Mouse (Mus musculus) layer of hippocampus, adult 2 months (tissue): ENCODE measurements at regions not wholly inside any gene's neighbourhood (a gene's known extent, or its start where the extent isn't known, plus 50 kb on each side); places are given as distances from the start of the nearest gene placed in this dataset.

Experiments used
- DNase-seq, 2 experiments: peaks; one replicate each; pipeline ENCODE4 v3.0.0; 2022; ENCODE audit warnings: low spot score in 2 of 2
- H3K27ac ChIP-seq: fragments of 200-600 bp; 2 replicates; pipeline ENCODE4 v1.8.1; 2022
- H3K4me3 ChIP-seq: fragments of 200-600 bp; 2 replicates; pipeline ENCODE4 v1.8.1; 2022; ENCODE audit warnings: mild to moderate bottlenecking
- CTCF ChIP-seq: fragments of 200-600 bp; conservative IDR thresholded peaks from 2 replicates; pipeline ENCODE4 v1.8.1; 2022; ENCODE audit warnings: antibody characterized with exemption, mild to moderate bottlenecking, moderate library complexity

DNA sequence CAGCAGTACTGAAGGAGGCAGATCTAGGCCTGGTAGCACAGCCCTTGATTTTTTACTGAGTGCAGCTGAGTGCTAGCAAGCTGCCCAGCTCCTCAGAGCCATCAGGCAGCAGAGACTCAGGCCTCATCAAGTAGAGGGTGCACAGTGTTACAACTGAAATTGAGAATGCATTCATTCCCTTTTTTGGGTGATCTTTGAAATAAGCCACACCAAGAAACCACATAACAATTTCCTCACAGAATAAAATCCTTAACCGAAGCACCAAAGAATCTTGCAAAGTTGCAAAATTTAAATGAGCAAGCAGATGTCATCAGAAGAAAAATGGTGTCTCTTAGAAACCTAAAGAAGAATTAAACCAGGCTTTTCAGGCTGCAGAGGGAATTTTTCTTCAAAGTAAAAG lies 621.4 kb upstream of the Intu start:
- TF ChIP-seq CTCF = no peak
- no peak for DNase-seq
- Histone ChIP-seq H3K4me3 (no peak overlapping the region), H3K27ac (peak overlapping the region; percentile 43)

DNA sequence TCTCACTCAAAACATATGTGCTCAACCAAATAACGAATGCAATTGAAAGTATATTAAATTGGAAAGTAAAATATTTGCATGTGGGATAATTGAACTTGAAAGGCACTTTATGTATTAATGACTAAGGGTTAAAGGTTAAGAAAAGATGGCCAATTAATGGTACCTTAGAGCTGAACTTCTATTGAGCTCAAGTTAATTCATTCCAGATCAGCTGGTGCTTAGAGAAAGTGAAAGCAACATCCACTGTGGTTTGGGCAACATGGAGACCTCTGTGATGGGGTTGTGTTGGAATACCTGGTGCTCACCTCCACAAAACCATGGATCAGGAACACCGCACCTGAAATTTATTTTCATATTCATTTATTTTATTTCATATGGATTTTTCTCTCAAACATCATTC lies 612.5 kb upstream of the Intu start:
- no peak for DNase-seq
- no peak overlapping the region for H3K4me3 ChIP-seq
- no peak overlapping the region for H3K27ac ChIP-seq
- no peak for TF ChIP-seq CTCF

DNA sequence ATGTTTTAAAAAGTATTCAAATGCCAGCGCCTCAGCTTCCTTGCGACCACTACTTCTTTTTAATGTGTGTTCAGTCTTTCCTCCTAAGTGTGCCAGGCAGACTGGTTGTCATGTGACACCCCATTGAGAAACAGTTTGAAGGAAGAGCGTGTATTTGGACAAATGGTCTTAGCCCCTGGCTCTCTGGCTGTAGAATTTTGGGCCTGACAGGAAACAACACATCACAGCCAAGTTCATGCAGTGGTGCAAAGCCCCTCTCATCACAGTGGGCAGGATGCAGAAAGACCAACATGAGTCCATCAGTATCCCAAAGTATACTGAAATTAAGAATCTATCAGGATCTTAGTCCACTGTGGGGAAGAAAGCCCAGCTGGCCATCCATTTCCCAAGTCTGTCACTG lies 605.6 kb upstream of the Intu start:
- DNase-seq = no peak
- Histone ChIP-seq H3K4me3 (no peak overlapping the region), H3K27ac (no peak overlapping the region)
- no peak for TF ChIP-seq CTCF

DNA sequence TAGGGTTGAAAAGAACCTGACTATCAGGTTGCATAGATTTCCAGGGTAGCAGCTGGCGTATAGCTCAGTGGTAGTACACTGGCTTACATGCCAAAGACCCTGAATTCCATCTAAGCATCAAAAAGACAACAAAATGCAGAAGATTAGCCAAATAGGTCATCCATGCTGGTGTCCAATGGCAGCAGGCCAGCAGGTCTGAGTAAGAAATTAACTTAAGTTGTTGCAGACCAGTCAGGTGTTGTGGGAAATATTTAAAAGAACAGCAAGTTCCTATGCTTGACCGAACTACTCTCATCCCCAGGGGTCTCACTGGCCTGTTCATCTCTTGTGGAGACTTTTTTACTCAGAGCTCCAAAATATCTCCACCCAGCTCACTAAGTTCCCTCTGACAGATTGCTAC lies 602.7 kb upstream of the Intu start:
- DNase-seq = no peak
- Histone ChIP-seq H3K27ac (no peak overlapping the region), H3K4me3 (no peak overlapping the region)
- TF ChIP-seq CTCF = no peak

DNA sequence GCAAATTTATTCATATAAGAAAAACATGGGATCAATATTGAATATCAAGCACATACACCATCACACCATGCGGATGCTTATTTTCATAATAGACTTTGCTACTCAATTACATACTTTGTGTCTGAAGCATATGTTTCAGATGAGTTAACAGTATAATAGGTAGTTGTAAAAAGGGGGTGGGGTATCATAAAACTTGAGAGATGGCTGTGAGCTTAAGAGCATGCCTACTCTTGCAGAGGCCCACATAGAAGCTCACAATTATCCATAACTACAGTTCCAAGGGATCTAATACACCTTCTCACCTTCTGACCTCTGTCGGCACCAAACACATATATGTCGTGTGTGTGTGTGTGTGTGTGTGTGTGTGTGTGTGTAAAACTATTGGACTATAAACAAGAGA lies 597.7 kb upstream of the Intu start:
- no peak overlapping the region for H3K27ac ChIP-seq
- no peak overlapping the region for H3K4me3 ChIP-seq
- TF ChIP-seq CTCF = no peak
- no peak for DNase-seq

DNA sequence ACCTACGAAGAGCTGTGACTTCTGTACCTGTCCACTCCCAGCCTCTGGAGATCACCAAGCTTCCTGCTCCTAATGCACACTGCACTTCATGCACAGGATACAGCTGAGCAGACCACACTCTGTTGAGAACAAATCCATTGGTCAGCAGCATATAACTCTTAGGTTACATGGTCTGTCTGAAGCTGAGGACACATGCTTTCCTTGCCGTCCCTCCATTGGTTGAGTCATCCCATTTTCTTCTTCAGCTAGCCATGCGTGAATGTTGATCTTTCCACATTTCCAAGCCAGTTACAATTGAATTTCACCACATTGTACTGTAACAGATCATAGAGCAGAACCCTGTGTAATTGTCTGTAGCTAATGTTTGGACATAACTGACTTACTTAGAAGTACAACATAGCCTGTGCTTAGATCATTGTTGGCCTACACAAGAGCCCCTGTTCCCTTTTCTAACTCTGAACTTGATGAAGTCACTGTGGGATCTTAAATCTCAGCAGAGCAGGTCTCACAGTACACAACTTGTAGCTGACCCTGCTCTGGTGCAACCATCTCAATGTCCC lies 593.3 kb upstream of the Intu start:
- TF ChIP-seq CTCF = no peak
- H3K27ac ChIP-seq = no peak overlapping the region
- DNase-seq = no peak
- no peak overlapping the region for H3K4me3 ChIP-seq

DNA sequence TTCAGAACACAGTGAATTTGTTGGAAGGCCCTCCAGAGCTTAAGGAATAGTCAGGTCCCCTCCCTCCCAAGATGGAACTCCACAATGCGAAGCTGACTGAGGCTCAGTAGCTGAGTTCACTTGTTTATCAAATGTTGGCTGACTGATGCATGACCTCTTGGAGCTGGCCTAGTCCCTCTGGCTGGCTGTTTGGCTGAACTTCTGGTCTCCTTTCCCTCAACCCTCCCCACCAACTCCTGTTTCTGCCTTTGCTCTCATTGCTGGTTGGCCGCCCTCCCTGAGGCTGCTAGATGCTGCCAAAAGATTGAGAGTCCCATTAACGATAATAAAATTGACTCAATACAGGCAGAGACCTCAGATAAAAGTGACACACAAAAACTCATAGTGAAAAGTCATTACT lies 586.5 kb upstream of the Intu start:
- DNase-seq = no peak
- Histone ChIP-seq H3K4me3 (no peak overlapping the region), H3K27ac (no peak overlapping the region)
- no peak for TF ChIP-seq CTCF

DNA sequence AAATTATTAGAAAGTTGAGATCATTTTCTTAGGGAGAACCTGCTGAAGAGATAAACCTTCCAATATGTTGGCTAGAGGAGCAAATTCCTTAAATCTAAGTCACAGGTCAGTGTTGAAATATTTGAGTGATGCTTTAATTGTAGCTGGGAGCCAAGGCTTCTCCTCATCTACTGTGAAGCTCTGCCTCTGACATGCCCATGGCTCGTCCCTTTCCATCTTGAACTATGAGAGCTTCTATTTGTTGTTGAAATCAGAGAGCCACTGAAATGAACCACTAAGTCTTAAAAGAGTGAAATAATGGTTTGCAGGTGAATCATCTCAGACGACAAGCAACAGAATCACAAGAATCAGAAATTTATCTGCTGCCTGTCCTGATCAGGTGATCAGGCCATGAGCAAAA lies 579.0 kb upstream of the Intu start:
- no peak overlapping the region for H3K4me3 ChIP-seq
- no peak for TF ChIP-seq CTCF
- no peak overlapping the region for H3K27ac ChIP-seq
- no peak for DNase-seq

DNA sequence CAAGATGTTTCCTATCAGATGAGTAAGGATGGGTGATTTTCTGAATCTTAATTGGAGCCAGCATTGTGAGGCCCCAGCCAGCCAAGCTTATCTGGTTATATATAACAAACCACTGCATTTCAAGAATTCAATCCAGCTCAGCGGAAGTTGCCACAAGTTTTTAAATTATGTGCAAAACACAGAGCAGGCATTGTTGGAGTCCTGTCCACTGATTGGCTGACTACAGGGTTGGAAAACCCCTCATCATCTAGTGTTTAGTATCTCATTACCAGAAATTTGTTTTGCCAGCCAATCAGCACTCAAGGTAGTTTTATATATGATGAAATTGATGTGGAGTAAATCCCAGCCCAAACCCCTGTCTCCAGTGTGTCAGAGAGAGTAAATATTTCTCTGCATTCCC lies 578.5 kb upstream of the Intu start:
- Histone ChIP-seq H3K27ac (no peak overlapping the region), H3K4me3 (no peak overlapping the region)
- no peak for TF ChIP-seq CTCF
- DNase-seq = no peak

DNA sequence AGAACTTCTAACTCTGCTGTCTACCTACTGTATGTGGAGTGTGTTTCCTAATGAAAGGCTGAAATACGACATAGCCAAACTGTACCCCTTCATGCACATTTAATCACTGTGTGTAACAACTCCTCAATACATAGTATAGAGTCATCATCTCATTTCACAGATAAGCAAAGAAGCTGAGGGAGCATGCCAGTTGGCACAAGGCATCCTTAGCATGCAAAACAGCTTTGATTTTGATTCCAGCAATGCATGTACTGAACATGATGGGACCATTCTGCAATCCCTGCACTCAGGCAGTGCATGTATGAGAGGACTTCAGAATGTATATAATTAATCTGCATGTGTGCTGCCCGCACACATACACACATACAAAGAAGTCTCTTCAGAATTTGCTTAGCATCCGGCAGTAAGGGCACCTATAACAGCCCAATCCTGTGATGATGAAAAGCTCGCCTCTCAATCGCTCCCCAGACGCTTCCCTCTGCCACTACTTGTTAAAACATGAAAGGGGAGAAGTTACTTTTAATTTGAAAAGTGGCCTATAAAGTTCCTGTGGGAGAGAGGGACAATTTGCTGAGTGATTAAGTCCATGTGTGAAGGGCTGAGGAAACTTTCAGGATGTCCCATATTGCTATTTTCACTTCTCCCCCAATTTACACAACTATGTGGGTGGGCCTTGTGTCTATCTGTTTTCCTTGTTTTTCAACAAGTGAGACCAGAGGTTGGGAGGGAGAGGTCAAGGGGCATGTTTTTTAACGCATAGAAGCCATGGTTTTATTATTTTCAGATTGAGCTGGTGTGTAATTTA lies 569.0 kb upstream of the Intu start:
- no peak for TF ChIP-seq CTCF
- DNase-seq = no peak
- Histone ChIP-seq H3K27ac (no peak overlapping the region), H3K4me3 (no peak overlapping the region)

DNA sequence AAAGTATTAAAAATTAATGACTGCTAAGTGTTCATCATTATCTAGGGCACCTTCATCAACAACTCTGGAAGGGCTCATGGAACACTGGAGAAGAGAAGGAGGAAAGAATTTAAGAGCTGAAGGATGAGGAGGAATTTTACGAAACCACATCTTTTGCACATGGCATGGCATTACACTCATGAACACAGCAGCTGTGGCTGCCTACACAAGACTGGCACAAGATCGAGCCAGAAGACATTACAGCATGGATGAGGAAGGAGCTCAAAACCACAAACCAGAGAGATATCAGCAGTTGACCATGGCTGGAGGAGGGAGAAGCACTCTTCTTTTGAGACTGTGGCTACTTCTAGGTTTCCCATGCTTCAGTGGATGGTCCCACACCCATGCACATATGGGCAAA lies 565.7 kb upstream of the Intu start:
- no peak overlapping the region for H3K4me3 ChIP-seq
- TF ChIP-seq CTCF = no peak
- peak overlapping the region; percentile 75 for H3K27ac ChIP-seq
- DNase-seq = peak in 1 of 2 experiments; percentile 16

DNA sequence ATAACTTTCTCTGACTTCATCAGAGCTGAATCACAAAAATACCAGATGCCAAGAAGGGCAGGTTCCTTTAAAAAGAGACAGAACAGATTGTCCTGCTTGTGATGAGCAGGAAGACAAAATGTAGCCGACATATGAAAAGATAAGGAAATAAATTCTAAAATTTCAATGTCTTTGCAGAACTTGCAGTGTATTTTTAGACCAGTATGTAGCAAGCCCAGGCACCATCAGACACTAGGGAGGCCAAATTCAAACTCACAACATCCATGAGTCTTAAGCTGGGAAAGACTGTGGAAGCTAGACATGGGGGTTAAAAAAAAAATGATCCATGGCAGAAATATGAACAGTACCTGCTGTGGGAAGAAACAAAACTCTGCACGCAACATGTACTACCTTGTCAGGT lies 564.7 kb upstream of the Intu start:
- no peak for TF ChIP-seq CTCF

DNA sequence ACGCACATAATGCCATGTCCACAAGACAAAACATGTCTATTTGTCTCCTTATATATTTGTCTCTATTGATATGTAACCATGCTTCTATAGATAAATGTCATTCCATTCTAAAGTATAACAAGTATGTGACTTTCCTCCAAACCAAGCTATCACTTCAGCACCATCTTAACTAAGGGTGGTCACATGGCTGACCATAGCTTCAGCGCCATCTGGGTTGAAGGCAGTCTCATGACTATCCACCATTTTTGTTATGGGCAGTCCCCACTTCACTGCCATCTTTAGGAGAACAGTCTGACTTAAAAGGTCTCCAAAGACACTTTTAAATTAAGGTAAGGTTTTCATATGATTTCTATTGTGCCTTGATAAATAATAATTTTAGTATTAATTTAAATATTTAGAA lies 554.1 kb upstream of the Intu start:
- H3K27ac ChIP-seq = no peak overlapping the region
- no peak for TF ChIP-seq CTCF
- no peak for DNase-seq
- H3K4me3 ChIP-seq = no peak overlapping the region

More for the DNA sequence above, 564.7 kb upstream of the Intu start:
- peak in 1 of 2 experiments; percentile 3 for DNase-seq
- Histone ChIP-seq H3K4me3 (no peak overlapping the region), H3K27ac (peak overlapping the region; percentile 70)
